Mouse (Mus musculus) intestine, embryonic 16.5 days (tissue): ENCODE measurements around the gene Osbp2. TPM values are rescaled to one million over a fixed set of nuclear protein-coding genes. Genes with fewer than 3 reads are reported as not detected.

Source experiments
- ATAC-seq: fragments of 200-750 bp; cut with Nextera tagmentation; 2 replicates; pipeline ENCODE4 v1.8.0; 2017; ENCODE audit warnings: moderate TSS enrichment, moderate library complexity
- H3K27ac ChIP-seq: fragments of 300-500 bp; sonication (generic); 2 replicates; pipeline ENCODE4 v1.5.1; 2014; ENCODE audit warnings: mild to moderate bottlenecking, low read length
- H3K27me3 ChIP-seq: fragments of 300-500 bp; sonication (generic); replicated peaks from 2 replicates; pipeline ENCODE4 v1.6.1; 2014; ENCODE audit warnings: low read length, control low read depth, mixed read lengths; ENCODE audit not compliant: control insufficient read depth, insufficient read depth
- H3K36me3 ChIP-seq: fragments of 300-500 bp; sonication (generic); 2 replicates; pipeline ENCODE4 v1.6.1; 2014; ENCODE audit warnings: low read length, control low read depth; ENCODE audit not compliant: control insufficient read depth, insufficient read depth
- H3K4me1 ChIP-seq: fragments of 300-500 bp; sonication (generic); 2 replicates; pipeline ENCODE4 v1.6.1; 2014; ENCODE audit warnings: low read length, control low read depth, mixed read lengths; ENCODE audit not compliant: control insufficient read depth, insufficient read depth
- H3K4me2 ChIP-seq: fragments of 300-500 bp; sonication (generic); 2 replicates; pipeline ENCODE4 v1.6.1; 2014; ENCODE audit warnings: low read depth, low read length, control low read depth
- H3K4me3 ChIP-seq: fragments of 300-500 bp; sonication (generic); 2 replicates; pipeline ENCODE4 v1.5.1; 2014; ENCODE audit warnings: mild to moderate bottlenecking, low read length
- H3K9ac ChIP-seq: fragments of 300-500 bp; sonication (generic); 2 replicates; pipeline ENCODE4 v1.6.1; 2014; ENCODE audit warnings: low read depth, low read length
- H3K9me3 ChIP-seq: fragments of 300-500 bp; sonication (generic); 2 replicates; pipeline ENCODE4 v1.6.1; 2016; ENCODE audit warnings: low read length, control low read depth; ENCODE audit not compliant: control insufficient read depth
- WGBS: fragments of 180-500 bp; shearing (Covaris S2); extraction: QIAGEN DNeasy Blood & Tissue Kit; methylation state at CpG from one replicate; pipeline ENCODE4 v1.1.7; 2014; 5-methylcytosine and 5-hydroxymethylcytosine counted together
- polyA plus RNA-seq: library from polyadenylated mRNA; unstranded; fragments of >200 nt; fragmentation: Nextera tagmentation; extraction: Ambion mirVana; gene quantifications from 2 replicates; pipeline ENCODE4 v1.2.1, GENCODE M21; 2015

Osbp2 gene
- polyA plus RNA-seq, 1 experiment from 2014 or later: 0.45 TPM

DNA sequence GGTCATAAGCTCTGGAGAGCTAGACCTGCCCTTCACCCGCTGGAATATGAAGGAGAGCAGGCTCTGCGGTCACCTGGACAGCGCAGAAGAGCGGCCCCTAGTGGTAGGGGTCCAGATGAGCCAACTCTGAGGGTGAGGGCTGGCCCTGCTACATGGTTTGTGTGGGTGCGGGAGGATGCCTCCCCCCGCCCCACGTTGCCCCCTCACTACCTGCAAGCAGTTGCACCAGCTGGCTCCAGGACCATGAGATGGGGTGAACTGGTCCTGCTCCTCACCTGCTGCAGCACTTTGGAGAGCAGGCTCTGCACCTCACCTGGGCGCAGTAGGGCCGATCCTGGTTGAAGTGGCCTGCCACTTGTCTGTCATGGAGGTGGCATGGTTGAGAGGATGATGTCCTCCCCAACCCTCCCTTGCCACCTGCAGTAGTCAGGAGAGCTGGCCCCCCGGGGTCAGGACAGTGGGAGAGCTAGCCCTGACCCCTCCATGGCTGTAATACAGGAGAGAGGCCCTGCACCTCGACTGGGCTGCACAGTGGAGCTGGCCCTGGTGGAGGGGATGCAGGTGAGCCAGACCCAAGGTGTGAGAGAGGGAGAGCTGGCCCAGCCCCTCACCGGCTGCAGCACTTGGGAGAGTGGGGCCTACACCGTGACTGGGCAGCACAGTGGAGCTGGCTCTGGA is 29.1 kb downstream of the Osbp2 start:
- Histone ChIP-seq H3K4me1 (no peaks in the 10 kb centered on the region), H3K36me3 (no peaks in the 10 kb centered on the region), H3K4me2 (0 out of 2 replicates have a peak overlapping the region, but pooled peaks have one; percentile 26), H3K9ac (no peak overlapping the region), H3K9me3 (no peaks in the 10 kb centered on the region), H3K27me3 (no peaks in the 10 kb centered on the region), H3K27ac (no peak overlapping the region), H3K4me3 (no peak overlapping the region)
- ATAC-seq: peak; percentile 68
- 48% methylated on average over 13 of the region's 13 CpGs for WGBS

DNA sequence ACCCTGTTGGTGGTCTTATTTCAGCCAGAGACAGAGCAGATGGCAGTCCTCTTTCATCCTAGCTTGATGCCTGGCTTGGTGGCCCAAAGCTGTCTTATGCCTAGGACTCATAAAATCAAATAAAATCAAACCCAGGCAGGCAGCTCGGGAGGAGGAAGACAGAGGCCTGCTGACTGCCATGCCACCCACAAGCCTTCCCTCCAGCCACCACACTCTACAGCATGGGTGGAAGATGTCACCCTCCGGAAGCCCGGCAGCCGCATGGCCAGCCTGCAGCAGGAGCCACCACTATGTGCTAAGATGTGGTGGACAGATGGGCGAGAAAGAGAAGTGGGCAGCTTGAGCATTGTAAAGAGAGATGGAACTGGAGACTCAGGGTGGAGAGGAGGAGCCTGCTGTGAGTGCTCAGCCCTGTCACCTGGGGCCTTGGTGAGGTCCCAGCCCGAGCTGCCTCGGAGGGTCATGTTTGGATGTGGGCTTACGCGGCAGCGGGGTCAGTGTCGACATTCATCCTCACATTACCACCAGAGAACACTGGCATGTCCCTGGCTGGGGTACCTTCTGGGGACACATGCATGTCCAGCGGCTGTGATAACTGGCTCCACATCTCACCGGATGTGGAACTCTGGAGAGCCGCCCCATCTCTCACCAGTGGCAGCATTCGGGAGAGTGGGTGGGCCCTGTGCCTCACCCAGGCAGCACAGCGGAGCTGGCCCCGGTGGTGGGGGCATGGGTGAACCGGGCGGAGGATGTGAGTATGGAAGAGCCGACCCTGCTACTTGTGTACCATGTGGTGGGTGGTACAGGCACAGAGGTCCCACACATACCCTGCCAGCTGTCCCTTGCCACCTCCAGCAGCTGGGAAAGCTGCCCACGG is 29.9 kb downstream of the Osbp2 start:
- Histone ChIP-seq H3K9ac (no peak overlapping the region), H3K9me3 (no peaks in the 10 kb centered on the region), H3K36me3 (no peaks in the 10 kb centered on the region), H3K4me2 (0 out of 2 replicates have a peak overlapping the region, but pooled peaks have one; percentile 26), H3K4me1 (no peaks in the 10 kb centered on the region), H3K27ac (no peak overlapping the region), H3K4me3 (no peak overlapping the region), H3K27me3 (no peaks in the 10 kb centered on the region)
- 32% methylated on average over 21 of the region's 21 CpGs for WGBS
- peak; percentile 21; the same call in 1 of the 2 replicates for ATAC-seq

DNA sequence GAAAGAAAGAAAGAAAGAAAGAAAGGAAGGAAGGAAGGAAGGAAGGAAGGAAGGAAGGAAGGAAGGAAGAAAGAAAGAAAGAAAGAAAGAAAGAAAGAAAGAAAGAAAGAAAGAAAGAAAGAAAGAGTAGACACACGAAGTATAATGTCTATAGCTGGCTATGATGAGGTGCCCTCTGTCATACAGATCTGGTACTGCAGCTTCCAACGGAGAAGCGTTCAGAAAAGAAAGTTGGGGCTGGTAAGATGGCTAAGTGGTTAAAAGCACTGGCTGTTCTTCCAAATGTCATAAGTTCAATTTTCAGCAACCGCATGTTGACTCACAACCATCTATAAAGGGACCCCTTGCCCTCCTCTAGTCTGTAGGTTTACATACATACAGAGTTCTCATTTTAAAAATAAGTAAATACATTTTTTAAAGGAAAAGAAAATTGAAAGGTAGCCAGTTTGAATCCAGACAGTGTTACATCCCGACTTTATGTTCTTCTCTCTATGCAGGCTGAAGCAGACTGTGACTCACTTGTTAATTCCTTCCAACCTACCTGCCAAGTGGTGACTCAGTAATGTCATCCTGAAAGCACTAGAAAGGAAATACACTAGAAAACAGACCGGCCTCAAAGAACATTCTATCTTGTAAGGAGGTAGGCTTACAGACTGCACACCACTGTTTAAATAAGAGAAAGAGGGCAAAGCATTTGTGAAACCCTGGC is 31.4 kb downstream of the Osbp2 start:
- Histone ChIP-seq H3K27ac (no peak overlapping the region), H3K4me1 (no peaks in the 10 kb centered on the region), H3K36me3 (no peaks in the 10 kb centered on the region), H3K4me2 (no peak overlapping the region), H3K4me3 (no peak overlapping the region), H3K27me3 (no peaks in the 10 kb centered on the region), H3K9me3 (no peaks in the 10 kb centered on the region), H3K9ac (no peak overlapping the region)
- WGBS: 48% methylated on average over 6 of the region's 6 CpGs
- ATAC-seq: no peak

DNA sequence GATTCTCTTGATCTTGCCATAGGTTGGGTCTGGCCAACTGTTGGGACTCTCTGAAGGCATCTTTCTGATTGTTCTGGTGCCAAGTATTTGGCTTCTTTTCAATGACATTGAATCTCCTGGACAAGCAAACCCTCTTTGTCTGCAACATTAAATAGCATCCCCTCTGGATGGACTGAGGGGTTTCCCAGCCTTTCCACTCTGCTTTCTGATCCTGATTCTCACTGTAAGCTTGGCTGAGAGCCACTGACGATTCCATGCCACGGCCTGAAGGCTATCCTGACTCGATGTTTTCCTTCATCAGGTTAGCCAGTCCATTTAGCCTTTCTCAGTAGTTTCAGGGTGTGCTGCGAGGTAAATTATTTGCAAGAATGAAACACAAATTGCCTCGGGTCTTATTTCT is 34.0 kb downstream of the Osbp2 start:
- ATAC-seq: no peak

DNA sequence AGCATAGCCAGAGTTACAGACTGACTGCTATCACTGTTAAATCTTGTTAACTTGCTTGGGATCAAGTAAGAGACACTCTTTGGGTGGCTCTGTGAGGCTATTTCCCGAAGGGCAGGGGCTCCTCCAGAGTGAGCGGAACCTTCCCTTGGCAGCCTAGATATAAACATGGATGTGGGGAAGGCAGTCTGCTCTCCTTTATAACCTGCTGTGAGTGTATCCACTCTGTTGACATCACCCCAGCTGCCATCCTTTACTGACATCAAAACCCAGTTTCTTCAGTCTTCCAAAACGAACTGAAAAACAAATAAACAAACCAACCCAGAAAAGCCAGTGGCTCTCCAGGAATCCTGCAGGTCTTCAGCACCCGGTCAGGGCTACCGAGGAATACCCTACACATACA is 39.6 kb downstream of the Osbp2 start:
- no peak overlapping the region for H3K27ac ChIP-seq
- H3K4me3 ChIP-seq: no peak overlapping the region
- H3K36me3 ChIP-seq: no peaks in the 10 kb centered on the region
- H3K27me3 ChIP-seq: no peaks in the 10 kb centered on the region
- ATAC-seq: no peak
- H3K4me1 ChIP-seq: no peaks in the 10 kb centered on the region
- H3K9ac ChIP-seq: no peak overlapping the region
- no peaks in the 10 kb centered on the region for H3K9me3 ChIP-seq
- no peak overlapping the region for H3K4me2 ChIP-seq
- 60% methylated on average over 5 of the region's 5 CpGs for WGBS

More for the DNA sequence above, 34.0 kb downstream of the Osbp2 start:
- H3K27ac ChIP-seq: no peak overlapping the region
- no peak overlapping the region for H3K4me3 ChIP-seq
- H3K9ac ChIP-seq: no peak overlapping the region
- H3K27me3 ChIP-seq: no peaks in the 10 kb centered on the region
- no peak overlapping the region for H3K4me2 ChIP-seq
- H3K9me3 ChIP-seq: no peaks in the 10 kb centered on the region
- H3K4me1 ChIP-seq: no peaks in the 10 kb centered on the region
- WGBS: 84% methylated on average over 5 of the region's 5 CpGs
- H3K36me3 ChIP-seq: no peaks in the 10 kb centered on the region

DNA sequence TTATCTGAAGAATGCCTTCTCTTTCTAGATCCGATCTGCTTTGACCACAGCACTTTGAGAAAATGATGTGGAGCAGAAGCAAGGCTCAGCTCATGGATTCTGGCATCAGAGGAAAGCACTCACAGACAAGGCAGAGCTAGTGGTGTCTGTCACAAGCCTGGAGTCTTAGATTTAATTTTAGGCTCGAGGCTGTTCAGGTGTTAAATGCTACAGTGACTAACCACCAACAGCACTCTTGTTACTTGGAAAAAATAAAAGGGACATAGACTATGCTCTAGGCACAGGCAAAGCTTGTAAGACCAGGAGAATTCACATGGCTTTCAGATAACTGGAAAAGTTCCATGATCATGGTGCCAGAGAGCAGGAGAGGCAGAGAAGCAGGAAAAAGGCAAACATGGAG is 40.3 kb downstream of the Osbp2 start:
- Histone ChIP-seq H3K9ac (no peak overlapping the region), H3K36me3 (no peaks in the 10 kb centered on the region), H3K4me3 (no peak overlapping the region), H3K4me1 (no peaks in the 10 kb centered on the region), H3K9me3 (no peaks in the 10 kb centered on the region), H3K27ac (no peak overlapping the region), H3K4me2 (no peak overlapping the region), H3K27me3 (no peaks in the 10 kb centered on the region)
- ATAC-seq: no peak
- 58% methylated on average over 2 of the region's 2 CpGs for WGBS

DNA sequence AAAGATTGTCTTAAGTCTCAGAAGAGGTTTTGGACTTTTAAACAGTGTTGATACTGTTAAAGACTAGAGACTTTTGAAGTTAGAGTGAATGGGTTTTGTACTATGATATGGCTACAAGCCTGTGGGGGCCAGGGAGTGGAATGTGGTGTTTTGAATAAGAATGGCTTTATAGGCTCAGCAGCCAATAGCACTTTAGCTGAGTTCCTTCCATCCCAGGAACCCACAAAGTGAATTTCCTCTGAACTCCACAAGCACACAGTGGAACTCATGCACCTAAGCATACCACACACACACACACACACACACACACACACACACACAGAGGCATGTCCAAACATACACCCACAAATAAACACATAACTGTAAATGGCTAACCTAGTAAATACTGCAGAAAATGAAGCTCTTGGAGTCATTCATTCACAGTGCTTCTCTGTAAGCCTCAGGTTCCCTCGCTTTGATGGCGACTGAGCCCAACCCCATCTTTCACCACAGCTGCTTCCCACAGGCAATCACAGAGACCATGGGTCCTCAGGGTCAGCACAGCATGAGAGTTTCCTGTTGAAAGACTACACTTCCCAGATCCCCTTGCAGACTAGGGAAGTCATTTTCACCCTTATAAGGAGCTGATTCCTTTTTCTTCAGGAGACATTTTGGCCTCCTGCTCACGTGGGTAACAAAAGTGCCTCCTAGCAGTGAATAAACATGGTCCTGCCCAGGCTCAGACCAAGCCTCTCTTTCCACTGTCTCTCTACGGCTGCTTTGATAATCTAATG is 45.5 kb downstream of the Osbp2 start:
- Histone ChIP-seq H3K9me3 (no peaks in the 10 kb centered on the region), H3K27ac (no peak overlapping the region), H3K4me3 (no peak overlapping the region), H3K27me3 (no peaks in the 10 kb centered on the region), H3K36me3 (no peaks in the 10 kb centered on the region), H3K4me1 (no peaks in the 10 kb centered on the region), H3K4me2 (no peak overlapping the region), H3K9ac (no peak overlapping the region)
- 19% methylated on average over 4 of the region's 4 CpGs for WGBS
- no peak for ATAC-seq

DNA sequence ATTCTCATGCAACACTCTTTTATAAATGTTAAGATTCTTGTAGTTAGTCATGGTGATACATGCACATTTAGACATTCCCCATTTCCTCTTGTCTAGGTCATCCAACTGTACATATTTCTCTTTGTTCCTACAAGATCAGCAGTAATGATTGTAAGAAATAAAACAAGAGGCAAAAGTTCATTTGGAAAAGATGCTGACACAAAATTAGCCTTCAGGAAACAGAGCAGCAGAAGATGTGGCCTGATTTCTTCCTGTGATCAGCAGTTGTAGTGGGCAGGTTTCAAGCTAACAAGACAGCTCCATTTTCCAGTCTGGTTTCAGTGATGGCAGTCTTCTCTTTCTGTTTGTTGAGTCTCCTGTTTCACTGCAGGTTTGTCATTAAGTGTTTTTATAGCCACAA is 47.8 kb downstream of the Osbp2 start:
- no peak for ATAC-seq
- H3K4me3 ChIP-seq: no peak overlapping the region
- no peaks in the 10 kb centered on the region for H3K27me3 ChIP-seq
- H3K4me2 ChIP-seq: no peak overlapping the region
- no peaks in the 10 kb centered on the region for H3K36me3 ChIP-seq
- no peaks in the 10 kb centered on the region for H3K9me3 ChIP-seq
- H3K9ac ChIP-seq: no peak overlapping the region
- no peaks in the 10 kb centered on the region for H3K4me1 ChIP-seq
- no peak overlapping the region for H3K27ac ChIP-seq

DNA sequence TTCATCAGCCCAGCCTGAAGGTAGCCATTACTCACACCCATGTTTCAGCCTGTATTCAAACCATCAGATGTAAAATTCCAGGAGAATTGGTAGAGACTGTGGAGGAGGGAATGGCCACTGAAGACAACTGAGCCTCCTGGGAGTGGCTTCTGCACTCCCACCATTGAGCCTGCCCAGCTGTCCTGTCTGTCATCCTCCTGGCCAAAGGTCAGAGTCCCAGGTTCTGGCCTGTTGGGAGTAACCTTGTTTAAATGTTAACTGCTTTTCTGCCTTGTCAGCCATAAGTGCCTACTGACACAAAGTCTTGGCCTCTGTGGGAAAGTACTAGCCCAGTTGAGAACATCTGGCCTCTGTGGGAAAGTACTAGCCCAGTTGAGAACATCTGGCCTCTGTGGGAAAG is 50.4 kb downstream of the Osbp2 start:
- ATAC-seq: no peak

More for the DNA sequence above, 50.4 kb downstream of the Osbp2 start:
- no peaks in the 10 kb centered on the region for H3K9me3 ChIP-seq
- no peaks in the 10 kb centered on the region for H3K27me3 ChIP-seq
- no peak overlapping the region for H3K4me2 ChIP-seq
- no peak overlapping the region for H3K9ac ChIP-seq
- H3K4me1 ChIP-seq: no peaks in the 10 kb centered on the region
- no peak overlapping the region for H3K27ac ChIP-seq
- H3K36me3 ChIP-seq: no peaks in the 10 kb centered on the region
- H3K4me3 ChIP-seq: no peak overlapping the region
